Mouse (Mus musculus): ENCODE measurements around the gene Eif2b3. TPM values are rescaled to one million over a fixed set of nuclear protein-coding genes. Genes with fewer than 3 reads are reported as not detected.

Gene Eif2b3
- polyA plus RNA-seq, 1 experiment = 73.3 TPM

GRCm38 (mm10) chr4:116989731-116990130 is 29.5 kb upstream of the Eif2b3 start:
- TF ChIP-seq CTCF (IDR thresholded peaks at IDR 0.05; ENCODE audit: low read depth, low read length) (no peak), EP300 (IDR thresholded peaks at IDR 0.05; ENCODE audit: insufficient read depth, low read depth, low read length) (no peak), POLR2A (IDR thresholded peaks at IDR 0.05; ENCODE audit: insufficient read depth, low read length) (no peak)
- H3K9me3 ChIP-seq (replicated peaks; ENCODE audit: control insufficient read depth, insufficient read depth, low read length, poor library complexity, severe bottlenecking) = no peaks in the 10 kb centered on the region
- no peak overlapping the region for H3K4me3 ChIP-seq (ENCODE audit: low read depth, low read length)
- no peak overlapping the region for H3K9ac ChIP-seq (ENCODE audit: low read depth, poor library complexity, severe bottlenecking)
- peaks cover 2% of the 10 kb centered on the region for H3K4me1 ChIP-seq (ENCODE audit: control insufficient read depth, insufficient read depth, low read length)
- 0 out of 2 replicates have a peak overlapping the region, but pooled peaks have one; percentile 5 for H3K27ac ChIP-seq (ENCODE audit: insufficient read depth, low read length)
- no peaks in the 10 kb centered on the region for H3K36me3 ChIP-seq (ENCODE audit: control insufficient read depth, insufficient read depth, low read length, poor library complexity, severe bottlenecking)
- H3K27me3 ChIP-seq (ENCODE audit: control insufficient read depth, insufficient read depth, low read length, poor library complexity, severe bottlenecking) = no peaks in the 10 kb centered on the region

- Histone ChIP-seq H3K4me3 (ENCODE audit: low read depth, low read length) (no peak overlapping the region), H3K27ac (ENCODE audit: insufficient read depth, low read length) (no peak overlapping the region), H3K27me3 (ENCODE audit: control insufficient read depth, insufficient read depth, low read length, poor library complexity, severe bottlenecking) (no peaks in the 10 kb centered on the region), H3K4me1 (ENCODE audit: control insufficient read depth, insufficient read depth, low read length) (peaks cover 2% of the 10 kb centered on the region), H3K36me3 (ENCODE audit: control insufficient read depth, insufficient read depth, low read length, poor library complexity, severe bottlenecking) (no peaks in the 10 kb centered on the region), H3K9ac (ENCODE audit: low read depth, poor library complexity, severe bottlenecking) (no peak overlapping the region), H3K9me3 (replicated peaks; ENCODE audit: control insufficient read depth, insufficient read depth, low read length, poor library complexity, severe bottlenecking) (no peaks in the 10 kb centered on the region)
- peak; percentile 82 for TF ChIP-seq CTCF (IDR thresholded peaks at IDR 0.05; ENCODE audit: low read depth, low read length)
- TF ChIP-seq POLR2A (IDR thresholded peaks at IDR 0.05; ENCODE audit: insufficient read depth, low read length) = no peak
These were observed 27.8 kb upstream of the Eif2b3 start for GRCm38 (mm10) chr4:116991366-116991765.

- H3K9ac ChIP-seq (ENCODE audit: low read depth, poor library complexity, severe bottlenecking) = peak within 1 kb of the TSS; percentile 75
- peak within 1 kb of the TSS; percentile 88 for H3K4me3 ChIP-seq (ENCODE audit: low read depth, low read length)
- TF ChIP-seq POLR2A (IDR thresholded peaks at IDR 0.05; ENCODE audit: insufficient read depth, low read length) = no peak
- no peak for TF ChIP-seq EP300 (IDR thresholded peaks at IDR 0.05; ENCODE audit: insufficient read depth, low read depth, low read length)
- TF ChIP-seq CTCF (IDR thresholded peaks at IDR 0.05; ENCODE audit: low read depth, low read length) = no peak
- H3K27me3 ChIP-seq (ENCODE audit: control insufficient read depth, insufficient read depth, low read length, poor library complexity, severe bottlenecking) = no peaks in the 10 kb centered on the region
- H3K9me3 ChIP-seq (replicated peaks; ENCODE audit: control insufficient read depth, insufficient read depth, low read length, poor library complexity, severe bottlenecking) = no peaks in the 10 kb centered on the region
- H3K4me1 ChIP-seq (ENCODE audit: control insufficient read depth, insufficient read depth, low read length) = peaks cover 2% of the 10 kb centered on the region
- H3K36me3 ChIP-seq (ENCODE audit: control insufficient read depth, insufficient read depth, low read length, poor library complexity, severe bottlenecking) = no peaks in the 10 kb centered on the region
- no peak within 1 kb of the TSS for H3K27ac ChIP-seq (ENCODE audit: insufficient read depth, low read length)
These were observed 25.3 kb upstream of the Eif2b3 start, which contains the start of gene Urod for GRCm38 (mm10) chr4:116993672-116994621. TSS of gene Urod (minus strand) at chr4:116994413.

- no peaks in the 10 kb centered on the region for H3K9me3 ChIP-seq (replicated peaks; ENCODE audit: control insufficient read depth, insufficient read depth, low read length, poor library complexity, severe bottlenecking)
- no peaks in the 10 kb centered on the region for H3K27me3 ChIP-seq (ENCODE audit: control insufficient read depth, insufficient read depth, low read length, poor library complexity, severe bottlenecking)
- peak within 1 kb of the TSS; percentile 88 for H3K4me3 ChIP-seq (ENCODE audit: low read depth, low read length)
- no peaks in the 10 kb centered on the region for H3K36me3 ChIP-seq (ENCODE audit: control insufficient read depth, insufficient read depth, low read length, poor library complexity, severe bottlenecking)
- no peaks in the 10 kb centered on the region for H3K4me1 ChIP-seq (ENCODE audit: control insufficient read depth, insufficient read depth, low read length)
- no peak for TF ChIP-seq CTCF (IDR thresholded peaks at IDR 0.05; ENCODE audit: low read depth, low read length)
- no peak for TF ChIP-seq POLR2A (IDR thresholded peaks at IDR 0.05; ENCODE audit: insufficient read depth, low read length)
- no peak for TF ChIP-seq EP300 (IDR thresholded peaks at IDR 0.05; ENCODE audit: insufficient read depth, low read depth, low read length)
- H3K27ac ChIP-seq (ENCODE audit: insufficient read depth, low read length) = no peak within 1 kb of the TSS
- H3K9ac ChIP-seq (ENCODE audit: low read depth, poor library complexity, severe bottlenecking) = peak within 1 kb of the TSS; percentile 75
These were observed 23.9 kb upstream of the Eif2b3 start, which contains the start of gene Hectd3 for GRCm38 (mm10) chr4:116995131-116995797. TSS of gene Hectd3 (plus strand) at chr4:116995317.

- TF ChIP-seq CTCF (IDR thresholded peaks at IDR 0.05; ENCODE audit: low read depth, low read length) = peak; percentile 46
- no peak for TF ChIP-seq EP300 (IDR thresholded peaks at IDR 0.05; ENCODE audit: insufficient read depth, low read depth, low read length)
- no peaks in the 10 kb centered on the region for H3K4me1 ChIP-seq (ENCODE audit: control insufficient read depth, insufficient read depth, low read length)
- H3K4me3 ChIP-seq (ENCODE audit: low read depth, low read length) = peak overlapping the region; percentile 74
- no peak overlapping the region for H3K27ac ChIP-seq (ENCODE audit: insufficient read depth, low read length)
- no peaks in the 10 kb centered on the region for H3K27me3 ChIP-seq (ENCODE audit: control insufficient read depth, insufficient read depth, low read length, poor library complexity, severe bottlenecking)
- peak overlapping the region; percentile 55 for H3K9ac ChIP-seq (ENCODE audit: low read depth, poor library complexity, severe bottlenecking)
- no peaks in the 10 kb centered on the region for H3K36me3 ChIP-seq (ENCODE audit: control insufficient read depth, insufficient read depth, low read length, poor library complexity, severe bottlenecking)
- H3K9me3 ChIP-seq (replicated peaks; ENCODE audit: control insufficient read depth, insufficient read depth, low read length, poor library complexity, severe bottlenecking) = no peaks in the 10 kb centered on the region
These were observed 23.4 kb upstream of the Eif2b3 start for GRCm38 (mm10) chr4:116995798-116996135.

All from ES-Bruce4 (cell line).